Mouse (Mus musculus) midbrain, embryonic 16.5 days (tissue): ENCODE measurements at regions not wholly inside any gene's neighbourhood (a gene's known extent, or its start where the extent isn't known, plus 50 kb on each side); places are given as distances from the start of the nearest gene placed in this dataset.

Experiments
- ATAC-seq: fragments of 200-750 bp; cut with Nextera tagmentation; 2 replicates; pipeline ENCODE4 v1.8.0; 2017; ENCODE audit warnings: moderate TSS enrichment
- H3K27ac ChIP-seq: fragments of 300-500 bp; sonication (generic); 2 replicates; pipeline ENCODE4 v1.5.1; 2014; ENCODE audit warnings: mild to moderate bottlenecking, low read length, mixed read lengths
- H3K27me3 ChIP-seq: fragments of 300-500 bp; sonication (generic); 2 replicates; pipeline ENCODE4 v1.6.1; 2014; ENCODE audit warnings: low read depth, low read length, mixed read lengths; ENCODE audit not compliant: control insufficient read depth, insufficient read depth
- H3K36me3 ChIP-seq: fragments of 300-500 bp; sonication (generic); 2 replicates; pipeline ENCODE4 v1.6.1; 2014; ENCODE audit warnings: mild to moderate bottlenecking, low read length, moderate library complexity, mixed read lengths; ENCODE audit not compliant: control insufficient read depth, insufficient read depth
- H3K4me1 ChIP-seq: fragments of 300-500 bp; sonication (generic); 2 replicates; pipeline ENCODE4 v1.6.1; 2014; ENCODE audit warnings: mild to moderate bottlenecking, low read length, mixed read lengths; ENCODE audit not compliant: control insufficient read depth, insufficient read depth
- H3K4me2 ChIP-seq: fragments of 300-500 bp; sonication (generic); 2 replicates; pipeline ENCODE4 v1.6.1; 2014; ENCODE audit warnings: mild to moderate bottlenecking, low read length, mixed read lengths
- H3K4me3 ChIP-seq: fragments of 300-500 bp; sonication (generic); 2 replicates; pipeline ENCODE4 v1.5.1; 2014; ENCODE audit warnings: low read depth, mild to moderate bottlenecking, low read length, moderate library complexity, mixed read lengths
- H3K9ac ChIP-seq: fragments of 300-500 bp; sonication (generic); 2 replicates; pipeline ENCODE4 v1.6.1; 2014; ENCODE audit warnings: low read depth, low read length, mixed read lengths
- H3K9me3 ChIP-seq: fragments of 300-500 bp; sonication (generic); replicated peaks from 2 replicates; pipeline ENCODE4 v1.6.1; 2014; ENCODE audit warnings: mild to moderate bottlenecking, low read length, mixed read lengths; ENCODE audit not compliant: control insufficient read depth, poor library complexity, severe bottlenecking
- WGBS: fragments of 180-500 bp; shearing (Covaris S2); extraction: QIAGEN DNeasy Blood & Tissue Kit; methylation state at CpG from one replicate; pipeline ENCODE4 v1.1.7; 2014; 5-methylcytosine and 5-hydroxymethylcytosine counted together

- 82% methylated on average over 2 of the region's 2 CpGs for WGBS
- no peaks in the 10 kb centered on the region for H3K4me1 ChIP-seq
Measured at GRCm38 (mm10) chr13:26020491-26020890, 749.5 kb downstream of the Hdgfl1 start.

GRCm38 (mm10) chr13:26009131-26009530 is 738.8 kb upstream of the Nrsn1 start:
- H3K9me3 ChIP-seq, result no peaks in the 10 kb centered on the region
- no peak for ATAC-seq
- no peaks in the 10 kb centered on the region for H3K36me3 ChIP-seq
- no peak overlapping the region for H3K27ac ChIP-seq
- no peaks in the 10 kb centered on the region for H3K27me3 ChIP-seq
- no peaks in the 10 kb centered on the region for H3K4me1 ChIP-seq
- no peak overlapping the region for H3K4me3 ChIP-seq
- H3K4me2 ChIP-seq, result no peak overlapping the region
- H3K9ac ChIP-seq, result no peak overlapping the region
- 89% methylated on average over 1 of the region's 1 CpGs for WGBS

More at GRCm38 (mm10) chr13:26020491-26020890, 749.5 kb downstream of the Hdgfl1 start:
- Histone ChIP-seq H3K36me3 (no peaks in the 10 kb centered on the region), H3K27me3 (no peaks in the 10 kb centered on the region), H3K9me3 (no peaks in the 10 kb centered on the region), H3K9ac (no peak overlapping the region), H3K4me2 (no peak overlapping the region), H3K4me3 (no peak overlapping the region), H3K27ac (no peak overlapping the region)
- ATAC-seq, result no peak

- Histone ChIP-seq H3K9ac (no peak overlapping the region), H3K9me3 (no peaks in the 10 kb centered on the region), H3K4me2 (no peak overlapping the region), H3K36me3 (no peaks in the 10 kb centered on the region), H3K27me3 (no peaks in the 10 kb centered on the region), H3K4me1 (no peaks in the 10 kb centered on the region), H3K4me3 (no peak overlapping the region), H3K27ac (no peak overlapping the region)
- 82% methylated on average over 7 of the region's 7 CpGs for WGBS
- ATAC-seq, result no peak
Measured at GRCm38 (mm10) chr13:26004768-26005560, 734.7 kb upstream of the Nrsn1 start.

GRCm38 (mm10) chr13:25993526-25993925 is 723.2 kb upstream of the Nrsn1 start:
- no peak overlapping the region for H3K9ac ChIP-seq
- ATAC-seq, result no peak
- WGBS, result 85% methylated on average over 1 of the region's 1 CpGs
- no peaks in the 10 kb centered on the region for H3K4me1 ChIP-seq
- H3K4me3 ChIP-seq, result no peak overlapping the region
- H3K4me2 ChIP-seq, result no peak overlapping the region
- no peaks in the 10 kb centered on the region for H3K27me3 ChIP-seq
- H3K27ac ChIP-seq, result no peak overlapping the region
- no peaks in the 10 kb centered on the region for H3K36me3 ChIP-seq
- 0 out of 2 replicates have a peak, but pooled peaks cover 2% of the 10 kb centered on the region for H3K9me3 ChIP-seq

- no peak overlapping the region for H3K27ac ChIP-seq
- no peaks in the 10 kb centered on the region for H3K9me3 ChIP-seq
- H3K4me3 ChIP-seq, result no peak overlapping the region
- no peaks in the 10 kb centered on the region for H3K27me3 ChIP-seq
- no peak for ATAC-seq
- WGBS, result 89% methylated on average over 5 of the region's 5 CpGs
- H3K4me1 ChIP-seq, result no peaks in the 10 kb centered on the region
- H3K4me2 ChIP-seq, result no peak overlapping the region
- no peak overlapping the region for H3K9ac ChIP-seq
- no peaks in the 10 kb centered on the region for H3K36me3 ChIP-seq
Measured at GRCm38 (mm10) chr13:25989067-25989756, 718.9 kb upstream of the Nrsn1 start.

- ATAC-seq, result no peak
- Histone ChIP-seq H3K4me1 (no peaks in the 10 kb centered on the region), H3K9me3 (no peaks in the 10 kb centered on the region), H3K9ac (no peak overlapping the region), H3K4me2 (no peak overlapping the region), H3K36me3 (no peaks in the 10 kb centered on the region), H3K4me3 (no peak overlapping the region), H3K27me3 (no peaks in the 10 kb centered on the region), H3K27ac (no peak overlapping the region)
- WGBS, result 68% methylated on average over 1 of the region's 1 CpGs
Measured at GRCm38 (mm10) chr13:25984535-25984934, 714.2 kb upstream of the Nrsn1 start.

GRCm38 (mm10) chr13:25983659-25984058 is 713.4 kb upstream of the Nrsn1 start:
- Histone ChIP-seq H3K4me2 (no peak overlapping the region), H3K27me3 (no peaks in the 10 kb centered on the region), H3K4me3 (no peak overlapping the region), H3K27ac (no peak overlapping the region), H3K9ac (no peak overlapping the region), H3K9me3 (no peaks in the 10 kb centered on the region), H3K4me1 (no peaks in the 10 kb centered on the region), H3K36me3 (no peaks in the 10 kb centered on the region)
- no peak for ATAC-seq
- WGBS, result 96% methylated on average over 1 of the region's 1 CpGs

- Histone ChIP-seq H3K36me3 (no peaks in the 10 kb centered on the region), H3K4me1 (no peaks in the 10 kb centered on the region), H3K4me2 (no peak overlapping the region), H3K27ac (no peak overlapping the region), H3K27me3 (no peaks in the 10 kb centered on the region), H3K9me3 (no peaks in the 10 kb centered on the region), H3K4me3 (no peak overlapping the region), H3K9ac (no peak overlapping the region)
- no peak for ATAC-seq
- WGBS, result 55% methylated on average over 1 of the region's 1 CpGs
Measured at GRCm38 (mm10) chr13:25978648-25979047, 708.3 kb upstream of the Nrsn1 start.

- Histone ChIP-seq H3K4me1 (no peaks in the 10 kb centered on the region; the same call in 1 of the 2 replicates), H3K9ac (no peak overlapping the region), H3K4me2 (no peak overlapping the region), H3K27ac (no peak overlapping the region), H3K4me3 (no peak overlapping the region), H3K9me3 (no peaks in the 10 kb centered on the region), H3K36me3 (no peaks in the 10 kb centered on the region), H3K27me3 (no peaks in the 10 kb centered on the region)
- no peak for ATAC-seq
Measured at GRCm38 (mm10) chr13:25958592-25958991, 688.3 kb upstream of the Nrsn1 start.
